Mouse (Mus musculus): ENCODE data around the gene Gm47995. TPM values are rescaled to one million over a fixed set of nuclear protein-coding genes. Genes with fewer than 3 reads are reported as not detected.

The Gm47995 gene
- polyA plus RNA-seq, 1 experiment from 2014 or later, result not detected

- H3K9ac ChIP-seq (ENCODE audit: low read length), result no peak overlapping the region
- no peak overlapping the region for H3K27ac ChIP-seq (replicated peaks in 1 of 2; ENCODE audit: control insufficient read depth in 1 of 2, insufficient read depth in 1 of 2, low read depth in 2 of 2, low read length in 2 of 2)
- WGBS, result 86% methylated on average over 9 of the region's 9 CpGs
- no peaks in the 10 kb centered on the region for H3K36me3 ChIP-seq (ENCODE audit: control insufficient read depth, insufficient read depth, low read length)
- H3K4me3 ChIP-seq (ENCODE audit: control insufficient read depth in 1 of 2, insufficient read depth in 1 of 2, low read depth in 1 of 2, low read length in 2 of 2), result no peak overlapping the region
- no peak overlapping the region for H3K4me2 ChIP-seq (ENCODE audit: low read length)
- H3K9me3 ChIP-seq (ENCODE audit: control insufficient read depth, low read length), result no peaks in the 10 kb centered on the region
- no peaks in the 10 kb centered on the region for H3K27me3 ChIP-seq (ENCODE audit: control insufficient read depth, insufficient read depth, low read length)
- H3K4me1 ChIP-seq (ENCODE audit: control insufficient read depth in 2 of 2, insufficient read depth in 2 of 2, low read length in 2 of 2), result peaks cover 9 to 16% of the 10 kb centered on the region in 2 experiments
- no peak for ATAC-seq (ENCODE audit: insufficient number of reproducible peaks, insufficient read depth, low FRiP score, low read depth)
Observed at GRCm38 (mm10) chr1:151157963-151158856, 40.0 kb upstream of the Gm47995 start.

- WGBS, result 93% methylated on average over 2 of the region's 2 CpGs
- peaks cover 5 to 16% of the 10 kb centered on the region in 2 experiments; a peak in 3 of 4 replicates for H3K4me1 ChIP-seq (ENCODE audit: control insufficient read depth in 2 of 2, insufficient read depth in 2 of 2, low read length in 2 of 2)
- H3K27ac ChIP-seq (replicated peaks in 1 of 2; ENCODE audit: control insufficient read depth in 1 of 2, insufficient read depth in 1 of 2, low read depth in 2 of 2, low read length in 2 of 2), result no peak overlapping the region
Observed at GRCm38 (mm10) chr1:151158857-151159510, 39.3 kb upstream of the Gm47995 start.

GRCm38 (mm10) chr1:151166031-151166430, 32.2 kb upstream of the Gm47995 start:
- no peak for ATAC-seq (ENCODE audit: insufficient number of reproducible peaks, insufficient read depth, low FRiP score, low read depth)
- no peaks in the 10 kb centered on the region for H3K27me3 ChIP-seq (ENCODE audit: control insufficient read depth, insufficient read depth, low read length)

More at GRCm38 (mm10) chr1:151158857-151159510, 39.3 kb upstream of the Gm47995 start:
- H3K4me2 ChIP-seq (ENCODE audit: low read length), result no peak overlapping the region
- no peaks in the 10 kb centered on the region for H3K9me3 ChIP-seq (ENCODE audit: control insufficient read depth, low read length)
- no peak overlapping the region for H3K4me3 ChIP-seq (ENCODE audit: control insufficient read depth in 1 of 2, insufficient read depth in 1 of 2, low read depth in 1 of 2, low read length in 2 of 2)
- no peak overlapping the region for H3K9ac ChIP-seq (ENCODE audit: low read length)
- no peaks in the 10 kb centered on the region for H3K36me3 ChIP-seq (ENCODE audit: control insufficient read depth, insufficient read depth, low read length)
- no peak for ATAC-seq (ENCODE audit: insufficient number of reproducible peaks, insufficient read depth, low FRiP score, low read depth)
- H3K27me3 ChIP-seq (ENCODE audit: control insufficient read depth, insufficient read depth, low read length), result no peaks in the 10 kb centered on the region

GRCm38 (mm10) chr1:151167297-151168047, 30.8 kb upstream of the Gm47995 start:
- H3K27ac ChIP-seq (replicated peaks in 1 of 2; ENCODE audit: control insufficient read depth in 1 of 2, insufficient read depth in 1 of 2, low read depth in 2 of 2, low read length in 2 of 2), result no peak overlapping the region
- peaks cover 2 to 3% of the 10 kb centered on the region in 2 experiments; a peak in 1 of 4 replicates for H3K4me1 ChIP-seq (ENCODE audit: control insufficient read depth in 2 of 2, insufficient read depth in 2 of 2, low read length in 2 of 2)
- H3K36me3 ChIP-seq (ENCODE audit: control insufficient read depth, insufficient read depth, low read length), result no peaks in the 10 kb centered on the region
- no peak overlapping the region for H3K4me3 ChIP-seq (ENCODE audit: control insufficient read depth in 1 of 2, insufficient read depth in 1 of 2, low read depth in 1 of 2, low read length in 2 of 2)
- no peak for ATAC-seq (ENCODE audit: insufficient number of reproducible peaks, insufficient read depth, low FRiP score, low read depth)
- no peaks in the 10 kb centered on the region for H3K9me3 ChIP-seq (ENCODE audit: control insufficient read depth, low read length)
- H3K4me2 ChIP-seq (ENCODE audit: low read length), result no peak overlapping the region
- WGBS, result 62% methylated on average over 12 of the region's 12 CpGs
- H3K9ac ChIP-seq (ENCODE audit: low read length), result no peak overlapping the region
- H3K27me3 ChIP-seq (ENCODE audit: control insufficient read depth, insufficient read depth, low read length), result no peaks in the 10 kb centered on the region

More at GRCm38 (mm10) chr1:151166031-151166430, 32.2 kb upstream of the Gm47995 start:
- Histone ChIP-seq H3K9me3 (ENCODE audit: control insufficient read depth, low read length) (no peaks in the 10 kb centered on the region), H3K4me1 (ENCODE audit: control insufficient read depth in 2 of 2, insufficient read depth in 2 of 2, low read length in 2 of 2) (0 out of 4 replicates have a peak, but pooled peaks cover 0 to 2% of the 10 kb centered on the region in 2 experiments), H3K4me3 (ENCODE audit: control insufficient read depth in 1 of 2, insufficient read depth in 1 of 2, low read depth in 1 of 2, low read length in 2 of 2) (no peak overlapping the region), H3K27ac (replicated peaks in 1 of 2; ENCODE audit: control insufficient read depth in 1 of 2, insufficient read depth in 1 of 2, low read depth in 2 of 2, low read length in 2 of 2) (no peak overlapping the region), H3K36me3 (ENCODE audit: control insufficient read depth, insufficient read depth, low read length) (no peaks in the 10 kb centered on the region), H3K4me2 (ENCODE audit: low read length) (no peak overlapping the region), H3K9ac (ENCODE audit: low read length) (no peak overlapping the region)
- 44% methylated on average over 8 of the region's 8 CpGs for WGBS

GRCm38 (mm10) chr1:151168637-151169036, 29.6 kb upstream of the Gm47995 start:
- 74% methylated on average over 3 of the region's 3 CpGs for WGBS

GRCm38 (mm10) chr1:151171572-151172461, 26.4 kb upstream of the Gm47995 start:
- H3K4me1 ChIP-seq (ENCODE audit: control insufficient read depth in 2 of 2, insufficient read depth in 2 of 2, low read length in 2 of 2), result peaks cover 2 to 3% of the 10 kb centered on the region in 2 experiments; a peak in 1 of 4 replicates
- WGBS, result 72% methylated on average over 2 of the region's 2 CpGs
- ATAC-seq (ENCODE audit: insufficient number of reproducible peaks, insufficient read depth, low FRiP score, low read depth), result no peak

More at GRCm38 (mm10) chr1:151168637-151169036, 29.6 kb upstream of the Gm47995 start:
- no peak for ATAC-seq (ENCODE audit: insufficient number of reproducible peaks, insufficient read depth, low FRiP score, low read depth)
- H3K9me3 ChIP-seq (ENCODE audit: control insufficient read depth, low read length), result no peaks in the 10 kb centered on the region
- no peaks in the 10 kb centered on the region for H3K36me3 ChIP-seq (ENCODE audit: control insufficient read depth, insufficient read depth, low read length)
- H3K4me1 ChIP-seq (ENCODE audit: control insufficient read depth in 2 of 2, insufficient read depth in 2 of 2, low read length in 2 of 2), result peaks cover 2 to 3% of the 10 kb centered on the region in 2 experiments; a peak in 1 of 4 replicates
- H3K4me2 ChIP-seq (ENCODE audit: low read length), result no peak overlapping the region
- no peak overlapping the region for H3K9ac ChIP-seq (ENCODE audit: low read length)
- H3K27me3 ChIP-seq (ENCODE audit: control insufficient read depth, insufficient read depth, low read length), result no peaks in the 10 kb centered on the region
- H3K4me3 ChIP-seq (ENCODE audit: control insufficient read depth in 1 of 2, insufficient read depth in 1 of 2, low read depth in 1 of 2, low read length in 2 of 2), result no peak overlapping the region
- H3K27ac ChIP-seq (replicated peaks in 1 of 2; ENCODE audit: control insufficient read depth in 1 of 2, insufficient read depth in 1 of 2, low read depth in 2 of 2, low read length in 2 of 2), result no peak overlapping the region

More at GRCm38 (mm10) chr1:151171572-151172461, 26.4 kb upstream of the Gm47995 start:
- Histone ChIP-seq H3K27ac (replicated peaks in 1 of 2; ENCODE audit: control insufficient read depth in 1 of 2, insufficient read depth in 1 of 2, low read depth in 2 of 2, low read length in 2 of 2) (no peak overlapping the region), H3K27me3 (ENCODE audit: control insufficient read depth, insufficient read depth, low read length) (no peaks in the 10 kb centered on the region), H3K9ac (ENCODE audit: low read length) (no peak overlapping the region), H3K36me3 (ENCODE audit: control insufficient read depth, insufficient read depth, low read length) (no peaks in the 10 kb centered on the region), H3K4me3 (ENCODE audit: control insufficient read depth in 1 of 2, insufficient read depth in 1 of 2, low read depth in 1 of 2, low read length in 2 of 2) (no peak overlapping the region), H3K9me3 (ENCODE audit: control insufficient read depth, low read length) (no peaks in the 10 kb centered on the region), H3K4me2 (ENCODE audit: low read length) (no peak overlapping the region)

Measured in heart, embryonic 14.5 days (tissue).